Mouse (Mus musculus) left cerebral cortex, postnatal 25 days (tissue): Measurements from ENCODE around the gene Pcgf5. TPM values are rescaled to one million over a fixed set of nuclear protein-coding genes. Genes with fewer than 3 reads are reported as not detected.

Experiments
- DNase-seq, 2 experiments: peaks; one replicate each; pipeline ENCODE4 v3.0.0; 2022; ENCODE audit warnings: low spot score in 2 of 2, mixed read lengths in 1 of 2
- intact Hi-C: fragments of 180-260 bp; cut with DNase I; formaldehyde crosslinking; loops from one replicate; pipeline ENCODE4 v1.15.1; 2025
- total RNA-seq, 2 experiments: library from RNA; stranded (reverse); gene quantifications; 2 replicates each; pipeline ENCODE4 v1.2.3; 2021

Gene Pcgf5
- 10 to 100 TPM; 19.5 to 20.1 TPM for total RNA-seq

DNA sequence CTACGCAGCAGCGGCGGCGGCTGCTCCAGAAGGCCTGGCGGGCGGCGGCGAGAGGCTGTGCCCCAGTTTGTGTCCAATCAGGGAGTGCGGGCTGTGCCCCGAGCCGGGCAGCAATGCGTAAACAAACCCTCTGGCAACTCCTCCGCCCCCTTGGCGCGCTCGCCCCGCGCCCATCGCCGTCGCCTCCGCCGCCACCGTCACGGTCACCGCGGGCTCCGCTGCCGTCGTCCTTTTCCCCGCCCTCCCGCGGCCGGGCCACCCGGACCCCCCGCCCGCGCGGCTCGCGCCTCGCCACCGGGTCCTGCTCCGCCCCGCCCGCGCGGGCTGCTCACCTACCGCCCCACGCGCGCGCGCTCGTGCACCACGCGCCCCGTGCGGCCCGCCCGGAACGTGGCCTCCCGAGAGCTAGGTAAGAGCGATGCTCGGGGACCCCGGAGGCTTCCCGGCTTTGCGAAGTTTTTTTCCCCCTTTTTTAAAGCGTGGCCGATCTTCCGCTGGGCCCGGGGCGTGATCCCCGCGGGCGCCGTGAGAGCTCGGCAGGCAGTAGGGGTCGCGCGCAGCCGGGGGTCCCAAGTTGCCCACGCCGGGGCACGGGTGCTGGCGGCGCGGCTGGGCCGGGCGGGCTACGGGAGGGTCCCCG lies at the start of gene Pcgf5:
Gene Pcgf5 (plus strand): TSS at position 149 of the 640 bp plus-strand sequence.
- intact Hi-C loops, result loop anchor here (2.0 to 5.0 kb wide), 2 partner anchors 59 to 165 kb away; no protein-coding TSS in a partner anchor
- DNase-seq, result peak; percentile 68 to 71

DNA sequence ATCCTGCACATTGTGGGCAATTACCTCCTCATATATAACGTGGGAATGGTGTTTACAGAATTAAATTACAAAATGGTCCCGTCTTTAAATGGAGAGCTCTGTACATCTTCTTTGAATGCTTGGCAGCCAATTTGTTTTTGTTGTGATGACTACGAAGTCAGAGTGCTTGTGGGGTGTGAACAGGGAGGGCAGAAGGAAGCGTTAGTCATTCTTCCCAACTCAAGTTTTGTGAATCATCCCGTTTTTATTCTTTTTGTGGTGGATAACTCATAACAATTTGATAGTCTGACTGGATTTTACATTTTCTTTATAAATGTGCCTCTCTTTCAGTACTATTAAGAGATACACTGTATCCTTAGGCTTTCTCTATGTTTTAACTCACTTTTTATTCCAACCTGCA lies 42.6 kb upstream of the Pcgf5 start:
- intact Hi-C loops, result no loop called here
- no peak for DNase-seq

DNA sequence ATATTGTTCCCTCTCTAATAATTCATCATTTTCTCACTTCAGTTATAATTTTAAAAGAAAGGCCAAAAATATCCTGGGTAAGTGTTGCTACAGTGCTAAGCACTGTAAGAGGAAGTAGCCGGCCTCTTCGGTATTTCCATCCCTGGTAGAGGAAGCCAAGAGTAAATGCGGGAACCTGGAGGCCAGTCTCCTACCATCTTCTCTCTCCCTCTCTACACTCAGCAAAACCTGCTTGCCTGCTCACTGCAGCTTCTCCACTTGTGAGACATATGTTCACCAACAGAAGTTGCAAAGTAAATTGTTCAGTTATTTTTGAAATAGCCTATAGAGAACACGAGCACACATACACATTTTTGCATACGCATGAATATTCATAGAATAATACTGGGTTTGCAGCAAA lies 34.1 kb upstream of the Pcgf5 start:
- intact Hi-C loops, result loop anchor here (5.0 kb wide), 1 partner anchor 102 kb away; no protein-coding TSS in a partner anchor
- peak; percentile 38 to 91 for DNase-seq

DNA sequence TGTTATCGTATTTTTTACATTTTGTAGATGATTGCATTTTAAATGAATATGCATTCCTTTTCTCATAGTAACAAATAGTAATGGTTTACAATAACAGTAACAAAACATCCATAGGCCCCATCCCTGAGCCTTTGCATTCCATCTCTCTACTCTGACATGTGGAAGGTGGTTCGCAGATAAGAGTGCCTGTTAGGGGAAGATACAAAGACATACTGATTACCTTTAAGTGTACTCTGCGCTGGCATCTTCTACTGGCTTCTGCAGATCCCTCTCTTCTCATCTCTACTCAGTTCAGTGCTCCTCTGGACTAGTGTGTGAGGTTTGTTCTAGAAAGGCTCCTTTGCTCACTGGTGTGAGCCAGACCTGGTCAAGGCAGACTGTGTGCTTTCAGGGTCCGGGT lies 28.4 kb upstream of the Pcgf5 start:
- DNase-seq, result no peak
- intact Hi-C loops, result no loop called here

DNA sequence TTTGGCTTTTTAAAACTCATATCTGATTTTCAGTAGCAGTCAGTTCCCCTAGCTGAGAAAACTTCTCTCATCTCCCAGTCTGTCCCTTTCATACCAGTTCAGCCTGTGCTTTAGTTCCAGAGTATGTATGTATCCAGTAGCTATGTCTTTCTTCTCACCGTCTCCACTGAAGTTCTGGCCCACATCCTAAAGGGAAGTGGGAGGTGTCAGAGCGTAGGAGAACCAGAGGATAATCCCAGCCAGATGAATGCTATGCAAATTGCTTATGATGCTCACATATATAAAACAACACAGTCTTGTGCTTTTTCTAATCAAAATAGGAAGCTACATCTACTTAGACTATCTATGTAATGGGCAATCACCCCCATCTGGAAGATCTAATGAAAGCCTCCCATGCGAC lies 27.0 kb upstream of the Pcgf5 start:
- DNase-seq, result peak; percentile 13 to 93
- intact Hi-C loops, result no loop called here

- DNase-seq, result no peak
- intact Hi-C loops, result no loop called here
Measured at GRCm38 (mm10) chr19:36323326-36323725, 24.8 kb upstream of the Pcgf5 start.

GRCm38 (mm10) chr19:36328678-36329077 lies 19.4 kb upstream of the Pcgf5 start:
- no peak for DNase-seq
- intact Hi-C loops, result no loop called here

- no peak for DNase-seq
- intact Hi-C loops, result loop anchor here (5.0 kb wide), 1 partner anchor 60 kb away; no protein-coding TSS in a partner anchor
Measured at GRCm38 (mm10) chr19:36347376-36347775, 733 bp upstream of the Pcgf5 start.

- intact Hi-C loops, result loop anchor here (2.0 to 5.0 kb wide), 2 partner anchors 60 to 165 kb away; no protein-coding TSS in a partner anchor
- no peak for DNase-seq
Measured at GRCm38 (mm10) chr19:36347831-36348160, 313 bp upstream of the Pcgf5 start.

DNA sequence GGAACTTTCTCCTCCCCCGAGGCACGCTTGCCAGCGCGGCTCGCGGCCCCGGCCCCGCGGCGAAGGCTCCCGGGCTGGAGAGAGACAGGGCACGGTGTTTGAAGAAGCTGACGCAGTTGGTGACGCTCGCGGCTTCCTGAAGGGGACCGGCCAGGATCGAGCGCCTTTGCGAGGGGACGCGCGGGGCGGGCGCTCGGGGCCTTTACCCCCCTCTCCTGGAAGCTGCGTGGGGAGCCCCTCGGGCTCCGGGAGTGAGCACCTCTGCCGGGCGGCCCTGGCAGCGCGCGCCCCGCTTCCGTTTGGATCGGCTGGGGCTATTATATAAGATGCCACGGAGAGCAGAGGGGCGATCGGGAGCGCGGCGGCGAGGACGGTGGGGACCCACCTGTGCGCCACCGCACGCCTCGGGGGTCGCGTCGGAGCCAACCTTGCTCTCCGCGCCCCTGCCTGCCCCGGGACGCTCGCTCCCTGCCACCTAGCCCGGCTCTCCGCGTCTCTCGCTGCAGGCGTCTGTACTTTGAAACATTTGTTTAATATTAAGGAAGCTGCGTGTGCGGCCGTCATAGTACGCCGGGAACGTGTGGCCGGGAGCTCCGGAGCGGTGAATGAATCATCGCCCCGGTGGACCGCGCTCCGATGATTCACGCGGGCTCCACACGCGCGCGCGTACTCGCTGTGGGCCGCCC lies 835 bp downstream of the Pcgf5 start:
- intact Hi-C loops, result loop anchor here (1.0 to 5.0 kb wide), 3 partner anchors 58 to 166 kb away; no protein-coding TSS in a partner anchor
- peak; percentile 72 to 81 for DNase-seq

GRCm38 (mm10) chr19:36349487-36349955 lies 1.4 kb downstream of the Pcgf5 start:
- no peak for DNase-seq
- intact Hi-C loops, result loop anchor here (1.0 to 5.0 kb wide), 3 partner anchors 58 to 167 kb away; no protein-coding TSS in a partner anchor

DNA sequence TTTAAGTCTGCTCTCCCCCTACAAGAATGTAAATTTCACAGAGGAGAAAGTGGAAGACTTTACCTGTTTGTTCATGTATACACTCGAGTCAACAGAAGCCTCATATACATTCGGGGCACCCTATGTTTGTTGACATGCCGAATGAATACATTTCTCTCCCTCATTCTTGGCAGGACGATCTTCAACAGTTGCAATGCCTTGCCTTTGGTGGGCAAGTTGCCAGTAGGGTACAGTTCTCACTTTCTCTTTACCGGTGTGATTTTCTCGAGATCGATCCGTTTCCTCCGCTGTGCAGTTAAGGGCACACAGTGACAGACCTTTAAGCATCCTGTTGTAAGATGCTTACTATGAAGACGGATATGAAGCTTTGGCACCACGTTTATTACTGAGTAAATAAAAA lies 2.1 kb downstream of the Pcgf5 start:
- no peak for DNase-seq
- intact Hi-C loops, result no loop called here

- intact Hi-C loops, result no loop called here
- DNase-seq, result no peak
Measured at GRCm38 (mm10) chr19:36350870-36351269, 2.8 kb downstream of the Pcgf5 start.

GRCm38 (mm10) chr19:36362541-36362940 lies 14.4 kb downstream of the Pcgf5 start:
- DNase-seq, result no peak
- intact Hi-C loops, result no loop called here

DNA sequence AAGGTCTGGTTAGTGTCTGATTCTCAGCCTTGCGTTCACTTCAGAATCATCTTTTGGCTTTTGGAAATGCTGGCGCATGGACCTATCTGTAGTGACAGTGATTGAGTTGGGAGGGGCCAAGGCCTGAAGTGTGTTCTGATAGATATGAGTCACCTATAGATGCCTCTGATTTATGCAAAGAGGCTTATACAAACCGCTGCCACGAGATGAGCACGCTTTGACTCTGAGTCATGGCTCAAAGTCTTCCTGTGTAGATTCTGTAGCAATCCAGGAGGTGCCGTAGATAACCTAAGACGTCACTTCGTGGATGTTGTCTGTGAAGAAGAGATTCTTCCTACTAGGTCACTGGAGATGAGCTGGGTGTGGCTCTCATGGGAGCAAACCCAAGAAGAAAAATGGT lies 16.6 kb downstream of the Pcgf5 start:
- DNase-seq, result no peak
- intact Hi-C loops, result no loop called here

- intact Hi-C loops, result no loop called here
- DNase-seq, result no peak
Measured at GRCm38 (mm10) chr19:36371478-36371877, 23.4 kb downstream of the Pcgf5 start.

DNA sequence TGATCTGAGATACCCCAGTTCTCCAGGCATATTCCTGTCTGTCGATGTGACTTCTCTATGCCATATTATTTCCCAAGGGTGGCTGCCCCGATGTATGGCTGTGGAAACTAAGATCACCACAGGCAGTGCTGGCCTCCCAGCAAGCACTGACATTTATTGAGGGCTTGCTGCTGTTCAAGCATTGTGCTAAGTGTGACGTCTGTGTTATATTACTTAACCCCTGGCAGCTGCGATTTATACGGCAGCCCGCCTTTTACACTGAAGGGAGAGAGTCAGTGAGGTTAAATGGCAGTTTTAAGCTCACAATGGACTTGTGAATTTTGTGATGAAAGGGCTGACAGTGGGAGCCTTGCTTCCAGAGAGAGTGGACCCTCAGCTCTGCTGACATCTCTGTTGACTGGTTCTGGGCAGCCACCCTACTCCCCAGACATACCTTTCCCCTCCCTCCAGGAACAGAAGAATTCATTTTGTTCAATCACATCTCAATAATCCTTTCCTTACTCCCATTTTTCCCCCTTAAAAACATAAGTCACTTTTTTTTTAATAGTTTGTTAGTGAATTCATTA lies 25.0 kb downstream of the Pcgf5 start:
- DNase-seq, result no peak
- intact Hi-C loops, result no loop called here

DNA sequence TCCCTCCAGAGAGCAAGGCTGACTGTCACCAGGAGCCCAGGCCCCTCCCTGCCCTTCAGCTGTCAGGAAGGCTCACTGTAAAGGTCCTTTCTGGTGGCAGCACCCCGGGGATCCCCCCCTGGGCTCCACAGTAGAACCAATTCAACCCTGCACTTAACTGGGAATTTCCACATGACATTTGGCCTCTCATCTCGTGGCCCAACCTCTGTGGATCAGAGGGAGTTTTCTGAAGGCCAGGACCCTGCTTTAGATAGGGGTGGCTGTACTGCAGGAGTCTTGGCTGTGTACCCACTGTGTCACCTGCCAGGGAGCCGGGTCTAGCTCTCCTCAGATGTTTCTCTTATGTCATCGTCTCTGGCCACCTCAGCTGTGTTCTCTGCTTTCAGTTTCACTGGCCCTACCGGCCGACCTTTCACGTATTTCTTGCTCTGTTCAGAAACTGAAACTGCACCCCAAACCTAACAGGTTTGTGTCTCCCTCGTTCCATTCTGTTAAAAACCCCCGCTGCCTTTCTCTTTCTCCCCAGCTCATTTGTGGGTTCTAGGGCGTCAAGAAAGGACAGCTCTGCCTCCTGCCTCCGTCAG lies 27.2 kb downstream of the Pcgf5 start:
- intact Hi-C loops, result no loop called here
- no peak for DNase-seq

DNA sequence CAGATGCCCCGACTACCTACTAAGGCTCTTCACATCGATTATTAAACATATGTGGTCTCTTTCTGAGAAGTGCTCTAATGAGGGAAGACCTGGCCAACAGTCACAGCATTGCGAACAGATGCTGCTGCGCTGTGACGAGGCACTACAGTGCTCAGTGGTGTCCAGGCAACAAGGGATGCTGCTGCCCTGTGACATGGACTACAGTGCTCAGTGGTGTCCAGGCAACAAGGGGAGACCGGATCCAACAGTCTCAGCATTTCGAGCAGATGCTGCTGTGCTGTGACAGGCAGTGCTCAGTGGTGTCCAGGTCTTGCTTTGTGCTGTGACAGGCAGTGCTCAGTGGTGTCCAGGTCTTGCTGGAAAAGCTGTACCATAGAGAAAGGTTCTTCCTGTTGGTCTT lies 29.6 kb downstream of the Pcgf5 start:
- no peak for DNase-seq
- intact Hi-C loops, result no loop called here

- no peak for DNase-seq
- intact Hi-C loops, result no loop called here
Measured at GRCm38 (mm10) chr19:36378511-36379232, 30.6 kb downstream of the Pcgf5 start.
